Mouse (Mus musculus): ENCODE data around the gene Adipor1. TPM values are rescaled to one million over a fixed set of nuclear protein-coding genes. Genes with fewer than 3 reads are reported as not detected.
A peak's percentile ranks its signal among the peaks of the same experiment; 100 is the strongest.

Adipor1 gene
- polyA plus RNA-seq, 1 experiment from 2014 or later: 78.7 TPM

DNA sequence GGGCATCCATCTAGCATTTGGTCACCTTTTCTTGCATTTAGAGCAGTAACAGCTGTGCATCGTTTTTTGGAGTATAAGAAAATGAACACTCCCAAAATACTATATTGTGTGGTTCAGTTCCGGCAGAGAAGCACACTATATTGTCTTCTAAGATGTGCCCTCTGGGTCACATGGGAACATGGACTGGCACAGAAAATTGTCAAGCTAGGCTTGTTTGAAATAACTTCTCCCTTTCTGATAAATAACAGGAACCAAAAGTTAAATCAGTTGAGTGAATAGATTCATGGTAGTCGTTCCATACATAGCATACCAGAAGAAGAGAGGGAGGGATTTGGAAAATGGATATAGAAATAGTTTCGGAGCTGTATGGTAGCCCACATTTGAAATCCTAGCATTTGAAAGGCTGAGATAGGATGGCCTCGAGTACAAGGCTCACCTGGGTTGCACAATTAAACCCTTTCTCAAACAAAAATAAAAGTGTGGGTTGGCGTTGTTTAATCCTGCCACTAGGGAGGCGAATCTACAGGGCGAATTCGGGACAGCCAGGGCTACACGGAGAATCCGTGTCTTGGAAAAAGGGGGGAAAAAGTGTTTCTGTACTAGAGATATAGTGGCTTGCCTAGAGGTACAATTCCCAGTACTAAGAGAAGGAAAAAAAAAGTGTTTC, 544 bp upstream of the Adipor1 start:
- Histone ChIP-seq H3K27ac (ENCODE audit: low read length) (peak overlapping the region; percentile 91), H3K9ac (ENCODE audit: low read depth, low read length) (peak overlapping the region; percentile 96), H3K4me3 (ENCODE audit: low read length) (peak overlapping the region; percentile 97), H3K4me1 (ENCODE audit: control insufficient read depth, insufficient read depth, low read length) (peaks cover 36% of the 10 kb centered on the region), H3K27me3 (replicated peaks; ENCODE audit: control insufficient read depth, insufficient read depth, low read length) (no peaks in the 10 kb centered on the region), H3K4me2 (ENCODE audit: low read depth, low read length) (peak overlapping the region; percentile 73), H3K9me3 (ENCODE audit: control insufficient read depth, low read length) (no peaks in the 10 kb centered on the region), H3K36me3 (ENCODE audit: control insufficient read depth, insufficient read depth, low read length) (peaks cover 6% of the 10 kb centered on the region)
- ATAC-seq: peak; percentile 43
- 14% methylated on average over 11 of the region's 11 CpGs for WGBS

DNA sequence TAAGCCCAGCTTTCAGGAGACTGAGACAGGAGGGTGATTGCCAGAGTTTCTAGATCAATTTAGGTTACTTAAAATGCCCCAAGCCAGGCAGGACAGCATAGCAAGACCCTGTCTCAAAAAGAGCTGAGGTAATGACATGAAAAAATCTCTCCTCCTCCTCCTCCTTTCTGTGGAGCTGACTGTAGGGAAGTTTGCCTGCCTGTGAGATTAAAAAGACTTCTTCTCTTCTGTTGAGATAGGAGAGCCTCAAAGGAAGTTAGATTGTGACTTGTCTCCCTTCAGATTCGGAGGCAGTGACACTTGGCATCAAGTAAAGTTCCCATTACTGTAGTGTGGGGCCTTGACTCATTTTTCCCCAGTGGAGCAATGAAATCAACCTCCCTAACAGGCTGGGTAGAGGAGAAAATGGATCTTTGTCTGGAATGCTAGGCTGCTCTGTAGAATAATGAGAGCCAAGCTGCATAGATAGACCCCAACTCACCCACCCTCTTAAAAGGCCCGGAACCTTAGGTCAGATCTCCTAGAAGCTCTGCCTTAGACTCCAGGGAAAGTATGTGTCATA, 3.3 kb downstream of the Adipor1 start:
- no peak for ATAC-seq
- H3K9ac ChIP-seq (ENCODE audit: low read depth, low read length): no peak overlapping the region
- H3K27ac ChIP-seq (ENCODE audit: low read length): no peak overlapping the region; the same call in 1 of the 2 replicates
- no peaks in the 10 kb centered on the region for H3K27me3 ChIP-seq (replicated peaks; ENCODE audit: control insufficient read depth, insufficient read depth, low read length)
- H3K4me3 ChIP-seq (ENCODE audit: low read length): no peak overlapping the region
- WGBS: 75% methylated on average over 2 of the region's 2 CpGs
- no peaks in the 10 kb centered on the region for H3K36me3 ChIP-seq (ENCODE audit: control insufficient read depth, insufficient read depth, low read length)
- no peak overlapping the region for H3K4me2 ChIP-seq (ENCODE audit: low read depth, low read length)
- no peaks in the 10 kb centered on the region for H3K9me3 ChIP-seq (ENCODE audit: control insufficient read depth, low read length)
- peaks cover 52% of the 10 kb centered on the region for H3K4me1 ChIP-seq (ENCODE audit: control insufficient read depth, insufficient read depth, low read length)

DNA sequence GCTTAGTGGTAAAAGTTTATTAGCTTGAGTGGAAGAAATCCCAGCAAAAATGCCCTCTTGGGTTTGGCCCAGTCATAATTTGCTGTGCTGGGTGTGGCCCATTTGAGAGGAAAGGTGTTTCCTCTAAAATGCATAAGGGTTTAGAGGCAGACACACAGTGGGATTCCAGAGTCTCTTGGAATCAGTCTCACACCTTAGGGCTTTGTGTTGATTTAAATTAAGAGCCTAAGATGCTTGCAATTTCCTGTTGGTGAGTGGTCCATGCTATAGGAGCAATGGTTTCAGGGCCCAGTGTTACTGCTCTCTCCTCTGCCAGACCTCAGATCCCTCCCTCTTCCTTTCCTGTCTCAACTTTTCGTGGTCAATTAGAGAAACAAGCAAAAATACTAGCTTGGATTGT, 4.0 kb downstream of the Adipor1 start:
- ATAC-seq: no peak
- 0 out of 2 replicates have a peak overlapping the region, but pooled peaks have one; percentile 1 for H3K4me2 ChIP-seq (ENCODE audit: low read depth, low read length)
- peaks cover 51% of the 10 kb centered on the region for H3K4me1 ChIP-seq (ENCODE audit: control insufficient read depth, insufficient read depth, low read length)
- 44% methylated on average over 1 of the region's 1 CpGs for WGBS
- no peak overlapping the region for H3K9ac ChIP-seq (ENCODE audit: low read depth, low read length)
- no peaks in the 10 kb centered on the region for H3K27me3 ChIP-seq (replicated peaks; ENCODE audit: control insufficient read depth, insufficient read depth, low read length)
- no peak overlapping the region for H3K4me3 ChIP-seq (ENCODE audit: low read length)
- H3K36me3 ChIP-seq (ENCODE audit: control insufficient read depth, insufficient read depth, low read length): no peaks in the 10 kb centered on the region
- peak overlapping the region; percentile 60 for H3K27ac ChIP-seq (ENCODE audit: low read length)
- no peaks in the 10 kb centered on the region for H3K9me3 ChIP-seq (ENCODE audit: control insufficient read depth, low read length)

DNA sequence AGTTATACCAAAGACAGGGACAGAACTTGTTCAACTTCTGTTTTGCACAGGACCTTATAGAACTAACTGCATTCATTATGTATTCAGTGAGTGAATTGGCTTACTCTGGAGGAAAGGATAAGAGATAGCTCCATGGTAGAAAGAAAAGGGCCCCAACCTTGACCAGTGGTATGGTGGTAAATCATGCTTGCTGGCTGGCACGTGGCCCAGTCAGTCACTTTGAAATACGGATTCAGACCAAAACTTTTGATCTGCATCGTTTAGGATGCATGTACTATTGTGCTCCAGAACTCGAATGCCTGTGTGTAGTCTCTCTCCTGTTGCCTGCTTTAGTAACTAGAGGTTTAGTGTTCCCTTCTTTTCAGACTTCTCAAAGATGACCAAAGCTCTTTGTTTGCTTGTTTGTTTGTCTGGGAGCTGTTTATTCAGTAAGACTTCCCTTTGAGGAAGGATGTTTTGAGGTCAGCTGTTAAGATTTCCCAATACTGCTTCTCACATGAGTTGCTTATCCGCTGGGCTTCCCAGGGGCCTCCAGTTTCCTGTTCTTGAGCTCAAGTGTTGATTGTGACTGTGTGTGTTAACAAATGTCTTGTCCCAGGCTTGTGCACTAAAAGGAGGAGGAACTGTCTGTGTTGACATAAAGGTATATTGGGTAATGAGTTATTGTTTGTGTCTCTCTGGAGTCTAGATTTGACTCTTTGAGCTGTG, 4.7 kb downstream of the Adipor1 start:
- Histone ChIP-seq H3K27ac (ENCODE audit: low read length) (peak overlapping the region; percentile 60), H3K9ac (ENCODE audit: low read depth, low read length) (no peak overlapping the region), H3K9me3 (ENCODE audit: control insufficient read depth, low read length) (no peaks in the 10 kb centered on the region), H3K27me3 (replicated peaks; ENCODE audit: control insufficient read depth, insufficient read depth, low read length) (no peaks in the 10 kb centered on the region), H3K4me3 (ENCODE audit: low read length) (no peak overlapping the region), H3K36me3 (ENCODE audit: control insufficient read depth, insufficient read depth, low read length) (0 out of 2 replicates have a peak, but pooled peaks cover 2% of the 10 kb centered on the region), H3K4me1 (ENCODE audit: control insufficient read depth, insufficient read depth, low read length) (peaks cover 47% of the 10 kb centered on the region), H3K4me2 (ENCODE audit: low read depth, low read length) (0 out of 2 replicates have a peak overlapping the region, but pooled peaks have one; percentile 1)
- 37% methylated on average over 5 of the region's 5 CpGs for WGBS
- no peak for ATAC-seq

DNA sequence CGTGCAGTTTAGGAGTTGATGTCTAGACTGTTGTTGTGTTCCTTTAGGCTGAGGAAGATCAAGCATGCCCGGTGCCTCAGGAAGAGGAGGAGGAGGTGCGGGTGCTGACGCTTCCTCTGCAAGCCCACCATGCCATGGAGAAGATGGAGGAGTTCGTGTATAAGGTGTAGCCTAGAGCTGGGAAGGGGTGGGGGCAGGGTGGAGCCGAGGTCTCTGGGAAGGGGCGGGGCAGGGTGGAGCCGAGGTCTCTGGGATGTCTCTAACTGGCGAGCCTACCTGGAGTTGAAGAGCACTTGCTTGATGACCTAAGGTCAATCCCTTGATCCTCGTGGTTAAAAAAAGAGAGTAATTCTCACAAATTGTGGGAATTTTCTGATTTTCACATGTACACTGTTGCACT, 8.7 kb downstream of the Adipor1 start:
- Histone ChIP-seq H3K27me3 (replicated peaks; ENCODE audit: control insufficient read depth, insufficient read depth, low read length) (no peaks in the 10 kb centered on the region), H3K9me3 (ENCODE audit: control insufficient read depth, low read length) (no peaks in the 10 kb centered on the region), H3K36me3 (ENCODE audit: control insufficient read depth, insufficient read depth, low read length) (peaks cover 22% of the 10 kb centered on the region), H3K4me1 (ENCODE audit: control insufficient read depth, insufficient read depth, low read length) (peaks cover 23% of the 10 kb centered on the region), H3K4me3 (ENCODE audit: low read length) (no peak overlapping the region), H3K27ac (ENCODE audit: low read length) (no peak overlapping the region), H3K9ac (ENCODE audit: low read depth, low read length) (no peak overlapping the region), H3K4me2 (ENCODE audit: low read depth, low read length) (no peak overlapping the region)
- WGBS: 66% methylated on average over 10 of the region's 10 CpGs
- ATAC-seq: peak; percentile 49; the same call in 1 of the 2 replicates

DNA sequence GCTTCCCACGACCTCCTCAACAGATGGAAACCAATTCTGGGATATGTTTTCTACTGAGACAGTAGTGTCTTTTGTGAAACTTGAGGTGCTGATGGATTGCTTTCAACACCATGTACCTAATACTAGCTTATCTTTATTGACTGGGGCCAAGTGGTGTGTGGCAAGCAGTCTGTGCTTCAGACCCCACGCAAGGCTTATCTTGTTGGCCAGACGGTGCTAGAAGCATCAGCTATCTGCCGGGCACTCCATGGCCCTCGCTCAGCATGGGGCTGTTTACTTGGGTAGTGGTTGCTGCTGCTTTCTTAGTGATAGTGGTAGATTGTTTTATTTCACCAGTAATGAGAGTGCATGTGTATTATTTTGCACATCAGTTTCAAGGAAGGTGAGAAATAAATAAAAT, 11.1 kb downstream of the Adipor1 start:
- 77% methylated on average over 5 of the region's 5 CpGs for WGBS
- peak; percentile 88 for ATAC-seq

DNA sequence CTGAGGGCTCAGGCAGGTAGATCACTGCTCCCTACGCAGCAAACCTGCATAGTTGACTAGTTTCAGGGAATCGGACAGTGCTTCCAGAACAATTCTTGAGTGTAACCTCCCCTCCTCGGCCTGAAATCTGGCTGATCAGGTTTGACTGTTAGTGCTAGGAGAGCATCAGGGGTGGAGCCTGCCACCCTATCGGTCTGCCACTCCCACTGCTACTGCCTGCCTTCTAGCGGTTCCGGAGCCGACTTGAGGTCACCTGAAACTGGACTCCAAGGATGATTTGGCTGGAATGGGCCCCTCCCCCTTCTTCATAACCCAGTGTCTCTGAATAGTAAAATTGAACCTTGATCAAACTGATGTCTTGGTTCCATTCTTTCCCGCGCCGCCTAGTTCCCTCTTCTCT, 17.8 kb downstream of the Adipor1 start:
- H3K27ac ChIP-seq (ENCODE audit: low read length): no peak overlapping the region
- 76% methylated on average over 10 of the region's 10 CpGs for WGBS
- no peak overlapping the region for H3K9ac ChIP-seq (ENCODE audit: low read depth, low read length)
- H3K9me3 ChIP-seq (ENCODE audit: control insufficient read depth, low read length): no peaks in the 10 kb centered on the region
- no peaks in the 10 kb centered on the region for H3K4me1 ChIP-seq (ENCODE audit: control insufficient read depth, insufficient read depth, low read length)
- H3K27me3 ChIP-seq (replicated peaks; ENCODE audit: control insufficient read depth, insufficient read depth, low read length): no peaks in the 10 kb centered on the region
- no peak overlapping the region for H3K4me2 ChIP-seq (ENCODE audit: low read depth, low read length)
- no peak overlapping the region for H3K4me3 ChIP-seq (ENCODE audit: low read length)
- ATAC-seq: no peak
- peaks cover 20% of the 10 kb centered on the region; the same call in 1 of the 2 replicates for H3K36me3 ChIP-seq (ENCODE audit: control insufficient read depth, insufficient read depth, low read length)

More for the DNA sequence above, 11.1 kb downstream of the Adipor1 start:
- H3K9me3 ChIP-seq (ENCODE audit: control insufficient read depth, low read length): no peaks in the 10 kb centered on the region
- no peak overlapping the region for H3K4me2 ChIP-seq (ENCODE audit: low read depth, low read length)
- peaks cover under 1% of the 10 kb centered on the region; the same call in 1 of the 2 replicates for H3K4me1 ChIP-seq (ENCODE audit: control insufficient read depth, insufficient read depth, low read length)
- H3K4me3 ChIP-seq (ENCODE audit: low read length): no peak overlapping the region
- peaks cover 28% of the 10 kb centered on the region for H3K36me3 ChIP-seq (ENCODE audit: control insufficient read depth, insufficient read depth, low read length)
- H3K9ac ChIP-seq (ENCODE audit: low read depth, low read length): no peak overlapping the region
- H3K27ac ChIP-seq (ENCODE audit: low read length): no peak overlapping the region
- H3K27me3 ChIP-seq (replicated peaks; ENCODE audit: control insufficient read depth, insufficient read depth, low read length): no peaks in the 10 kb centered on the region

DNA sequence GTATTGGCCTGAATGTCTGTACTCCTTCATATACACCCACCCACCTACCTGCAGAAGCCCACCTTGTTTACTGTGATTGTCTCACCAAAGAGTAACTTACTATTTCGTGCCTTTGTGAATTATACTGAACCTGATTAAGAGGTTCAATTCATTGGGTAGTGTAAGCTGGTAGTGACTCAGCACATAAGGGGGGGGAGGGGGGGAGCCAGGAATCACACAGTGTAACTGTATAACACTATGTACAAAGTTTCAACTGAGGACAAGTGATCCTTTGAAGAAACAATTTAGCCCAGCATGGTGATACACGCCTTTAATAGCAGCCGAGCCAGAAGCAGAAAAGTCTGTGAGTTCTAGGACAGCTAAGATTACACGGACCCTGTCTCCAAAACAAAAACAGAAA, 18.3 kb downstream of the Adipor1 start:
- no peak overlapping the region for H3K4me2 ChIP-seq (ENCODE audit: low read depth, low read length)
- WGBS: 88% methylated on average over 4 of the region's 4 CpGs
- H3K9ac ChIP-seq (ENCODE audit: low read depth, low read length): no peak overlapping the region
- no peak overlapping the region for H3K4me3 ChIP-seq (ENCODE audit: low read length)
- no peaks in the 10 kb centered on the region for H3K4me1 ChIP-seq (ENCODE audit: control insufficient read depth, insufficient read depth, low read length)
- H3K9me3 ChIP-seq (ENCODE audit: control insufficient read depth, low read length): no peaks in the 10 kb centered on the region
- peaks cover 15% of the 10 kb centered on the region; the same call in 1 of the 2 replicates for H3K36me3 ChIP-seq (ENCODE audit: control insufficient read depth, insufficient read depth, low read length)
- ATAC-seq: no peak
- no peak overlapping the region for H3K27ac ChIP-seq (ENCODE audit: low read length)
- no peaks in the 10 kb centered on the region for H3K27me3 ChIP-seq (replicated peaks; ENCODE audit: control insufficient read depth, insufficient read depth, low read length)

DNA sequence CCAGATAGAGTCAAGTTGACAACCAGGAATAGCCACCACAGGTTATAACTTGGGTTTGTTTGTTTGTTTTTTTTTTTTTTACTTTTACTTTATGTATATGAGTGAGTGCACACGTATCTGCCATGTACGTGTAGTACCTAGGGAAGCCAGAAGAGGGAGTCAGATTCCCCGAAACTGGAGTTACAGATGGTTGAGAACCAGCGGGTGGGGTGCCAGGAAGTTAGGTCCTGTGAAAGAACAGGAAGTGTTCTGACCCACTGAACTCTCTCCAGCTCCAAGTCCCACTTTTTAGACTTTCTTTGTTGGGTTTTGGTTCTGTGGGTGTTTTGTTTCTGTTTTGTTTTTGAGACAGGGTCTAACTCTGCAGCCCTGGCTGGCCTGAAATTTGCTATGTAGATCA, 20.2 kb downstream of the Adipor1 start:
- no peak overlapping the region for H3K4me3 ChIP-seq (ENCODE audit: low read length)
- H3K27ac ChIP-seq (ENCODE audit: low read length): no peak overlapping the region
- no peak overlapping the region for H3K4me2 ChIP-seq (ENCODE audit: low read depth, low read length)
- no peak overlapping the region for H3K9ac ChIP-seq (ENCODE audit: low read depth, low read length)
- H3K4me1 ChIP-seq (ENCODE audit: control insufficient read depth, insufficient read depth, low read length): no peaks in the 10 kb centered on the region
- no peaks in the 10 kb centered on the region for H3K27me3 ChIP-seq (replicated peaks; ENCODE audit: control insufficient read depth, insufficient read depth, low read length)
- ATAC-seq: no peak
- no peaks in the 10 kb centered on the region for H3K9me3 ChIP-seq (ENCODE audit: control insufficient read depth, low read length)
- peaks cover 13% of the 10 kb centered on the region; the same call in 1 of the 2 replicates for H3K36me3 ChIP-seq (ENCODE audit: control insufficient read depth, insufficient read depth, low read length)
- WGBS: 37% methylated on average over 4 of the region's 4 CpGs
